Mouse (Mus musculus) brain, embryonic 14.5 days (tissue): ENCODE measurements at regions not wholly inside any gene's neighbourhood (a gene's known extent, or its start where the extent isn't known, plus 50 kb on each side); places are given as distances from the start of the nearest gene placed in this dataset.

Source experiments
- DNase-seq: peaks from one replicate; pipeline ENCODE4 v3.0.0-alpha.2; 2011; ENCODE audit warnings: low read depth
- CTCF ChIP-seq: fragments of 200-500 bp; IDR thresholded peaks from 2 replicates; pipeline ENCODE4 v1.5.1; 2012; ENCODE audit warnings: inconsistent platforms, mild to moderate bottlenecking, moderate library complexity, borderline replicate concordance; ENCODE audit not compliant: insufficient read depth, insufficient read length; ENCODE audit errors: extremely low read depth
- POLR2A ChIP-seq: fragments of 200-500 bp; IDR thresholded peaks from 2 replicates; pipeline ENCODE4 v1.6.1; 2012; ENCODE audit warnings: mild to moderate bottlenecking, inconsistent platforms, borderline replicate concordance; ENCODE audit not compliant: poor library complexity, insufficient read depth, insufficient read length, severe bottlenecking; ENCODE audit errors: extremely low read depth

GRCm38 (mm10) chrX:19235449-19235848 lies 245.7 kb downstream of the Tex13c3 start:
- TF ChIP-seq CTCF (no peak), POLR2A (no peak)
- DNase-seq: no peak

GRCm38 (mm10) chrX:19231823-19232222 lies 249.3 kb downstream of the Tex13c3 start:
- TF ChIP-seq POLR2A (no peak), CTCF (no peak)
- no peak for DNase-seq

- TF ChIP-seq CTCF (no peak), POLR2A (no peak)
- no peak for DNase-seq
Observed at GRCm38 (mm10) chrX:19223336-19223735, 257.8 kb downstream of the Tex13c3 start.

GRCm38 (mm10) chrX:19220785-19221496 lies 260.2 kb downstream of the Tex13c3 start:
- DNase-seq: no peak
- TF ChIP-seq CTCF: no peak
- TF ChIP-seq POLR2A: no peak

GRCm38 (mm10) chrX:19219727-19220126 lies 261.4 kb downstream of the Tex13c3 start:
- DNase-seq: no peak
- TF ChIP-seq CTCF (no peak), POLR2A (no peak)

- no peak for DNase-seq
- TF ChIP-seq POLR2A: no peak
- no peak for TF ChIP-seq CTCF
Observed at GRCm38 (mm10) chrX:19219301-19219700, 261.8 kb downstream of the Tex13c3 start.

GRCm38 (mm10) chrX:19206420-19206819 lies 274.7 kb downstream of the Tex13c3 start:
- no peak for TF ChIP-seq CTCF
- TF ChIP-seq POLR2A: no peak
- DNase-seq: no peak

- no peak for TF ChIP-seq CTCF
- no peak for TF ChIP-seq POLR2A
Observed at GRCm38 (mm10) chrX:19202542-19202941, 278.6 kb downstream of the Tex13c3 start.

GRCm38 (mm10) chrX:19201383-19201782 lies 279.7 kb downstream of the Tex13c3 start:
- no peak for TF ChIP-seq CTCF
- TF ChIP-seq POLR2A: no peak
- peak; percentile 5 for DNase-seq

More at GRCm38 (mm10) chrX:19202542-19202941, 278.6 kb downstream of the Tex13c3 start:
- DNase-seq: no peak

- no peak for DNase-seq
- TF ChIP-seq POLR2A (no peak), CTCF (no peak)
Observed at GRCm38 (mm10) chrX:19199531-19199930, 281.6 kb downstream of the Tex13c3 start.

GRCm38 (mm10) chrX:19168983-19169382 lies 312.1 kb downstream of the Tex13c3 start:
- no peak for TF ChIP-seq CTCF
- no peak for TF ChIP-seq POLR2A
- no peak for DNase-seq

- no peak for TF ChIP-seq POLR2A
- no peak for TF ChIP-seq CTCF
- no peak for DNase-seq
Observed at GRCm38 (mm10) chrX:19168546-19168945, 312.6 kb downstream of the Tex13c3 start.

GRCm38 (mm10) chrX:19168111-19168510 lies 313.0 kb downstream of the Tex13c3 start:
- TF ChIP-seq CTCF: no peak
- TF ChIP-seq POLR2A: no peak

More at GRCm38 (mm10) chrX:19168111-19168510, 313.0 kb downstream of the Tex13c3 start:
- peak; percentile 26 for DNase-seq
